Mouse (Mus musculus): ENCODE measurements around the gene Slc16a6. TPM values are rescaled to one million over a fixed set of nuclear protein-coding genes. Genes with fewer than 3 reads are reported as not detected.

Gene Slc16a6
- total and polyA plus RNA-seq, 3 experiments, result 1.8 to 8.2 (median 4.9) TPM

DNA sequence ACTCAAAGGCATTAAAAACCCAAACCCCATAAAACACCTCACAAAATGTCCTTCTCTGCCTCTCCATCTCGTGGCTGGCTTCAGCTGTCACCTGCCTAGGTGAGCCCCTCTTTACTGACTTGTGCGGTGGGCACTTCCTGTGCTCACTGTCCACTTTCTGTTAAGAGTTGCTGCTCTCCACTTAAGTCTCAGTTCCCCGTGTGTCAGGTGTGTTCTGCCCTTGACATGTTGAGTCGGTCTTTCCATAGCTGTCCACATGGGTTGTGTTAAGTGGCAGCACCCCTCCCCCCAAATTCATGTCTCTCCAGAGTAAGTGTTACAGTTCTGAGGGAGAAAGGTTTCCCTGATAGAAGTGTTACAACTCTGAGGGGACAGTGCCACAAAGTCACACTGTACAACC is 18.4 kb upstream of the Slc16a6 start:
- TF ChIP-seq EP300 (IDR thresholded peaks at IDR 0.05; ENCODE audit: insufficient read depth, low read depth, low read length), result no peak
- no peak for TF ChIP-seq CTCF (IDR thresholded peaks at IDR 0.05)
- no peak for TF ChIP-seq POLR2A (IDR thresholded peaks at IDR 0.05; ENCODE audit: insufficient read depth, low read depth, low read length)
- Histone ChIP-seq H3K27me3 (ENCODE audit: control insufficient read depth, insufficient read depth, low read length) (no peaks in the 10 kb centered on the region), H3K79me2 (replicated peaks; ENCODE audit: control insufficient read depth, insufficient read depth, low read length) (no peaks in the 10 kb centered on the region), H3K9ac (ENCODE audit: low read depth, low read length) (no peak overlapping the region), H3K4me3 (no peak overlapping the region), H3K27ac (no peak overlapping the region), H3K4me1 (ENCODE audit: control insufficient read depth, insufficient read depth, low read length) (peaks cover 1% of the 10 kb centered on the region; the same call in 1 of the 2 replicates), H3K36me3 (ENCODE audit: control insufficient read depth, insufficient read depth, low read length) (no peaks in the 10 kb centered on the region)
- 85% methylated on average over 4 of the region's 4 CpGs for WGBS
- no peak for DNase-seq
- intact Hi-C loops (cut with DNase I), result loop anchor here (5.0 kb wide), 1 partner anchor 45 kb away; no protein-coding TSS in a partner anchor

DNA sequence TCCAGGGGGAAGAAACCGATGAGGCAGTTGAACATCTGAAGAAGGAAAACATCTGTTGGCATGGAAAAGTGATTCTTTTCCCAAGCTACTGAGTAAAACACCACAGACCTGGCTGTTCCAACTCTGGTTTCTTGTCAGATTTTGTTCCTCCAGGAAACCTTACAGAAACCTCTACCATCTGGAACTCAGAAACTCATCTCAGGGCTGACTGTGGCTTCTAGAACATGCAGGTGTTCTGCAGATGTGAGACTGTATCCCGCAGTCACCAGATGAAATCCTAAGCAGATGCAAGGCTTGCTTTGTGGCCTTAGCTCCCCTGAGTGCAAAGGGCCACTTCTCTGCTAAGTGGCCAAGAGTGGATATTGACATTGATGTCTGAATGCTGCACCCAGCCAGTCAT is 16.4 kb upstream of the Slc16a6 start:
- TF ChIP-seq CTCF (IDR thresholded peaks at IDR 0.05) (no peak), EP300 (IDR thresholded peaks at IDR 0.05; ENCODE audit: insufficient read depth, low read depth, low read length) (no peak), POLR2A (IDR thresholded peaks at IDR 0.05; ENCODE audit: insufficient read depth, low read depth, low read length) (no peak)
- Histone ChIP-seq H3K4me3 (no peak overlapping the region), H3K27me3 (ENCODE audit: control insufficient read depth, insufficient read depth, low read length) (no peaks in the 10 kb centered on the region), H3K9ac (ENCODE audit: low read depth, low read length) (no peak overlapping the region), H3K36me3 (ENCODE audit: control insufficient read depth, insufficient read depth, low read length) (no peaks in the 10 kb centered on the region), H3K4me1 (ENCODE audit: control insufficient read depth, insufficient read depth, low read length) (no peaks in the 10 kb centered on the region; the same call in 1 of the 2 replicates), H3K79me2 (replicated peaks; ENCODE audit: control insufficient read depth, insufficient read depth, low read length) (no peaks in the 10 kb centered on the region), H3K27ac (no peak overlapping the region)
- no peak for DNase-seq
- intact Hi-C loops (cut with DNase I), result loop anchor here (5.0 kb wide), 1 partner anchor 42 kb away; no protein-coding TSS in a partner anchor
- 74% methylated on average over 2 of the region's 2 CpGs for WGBS

DNA sequence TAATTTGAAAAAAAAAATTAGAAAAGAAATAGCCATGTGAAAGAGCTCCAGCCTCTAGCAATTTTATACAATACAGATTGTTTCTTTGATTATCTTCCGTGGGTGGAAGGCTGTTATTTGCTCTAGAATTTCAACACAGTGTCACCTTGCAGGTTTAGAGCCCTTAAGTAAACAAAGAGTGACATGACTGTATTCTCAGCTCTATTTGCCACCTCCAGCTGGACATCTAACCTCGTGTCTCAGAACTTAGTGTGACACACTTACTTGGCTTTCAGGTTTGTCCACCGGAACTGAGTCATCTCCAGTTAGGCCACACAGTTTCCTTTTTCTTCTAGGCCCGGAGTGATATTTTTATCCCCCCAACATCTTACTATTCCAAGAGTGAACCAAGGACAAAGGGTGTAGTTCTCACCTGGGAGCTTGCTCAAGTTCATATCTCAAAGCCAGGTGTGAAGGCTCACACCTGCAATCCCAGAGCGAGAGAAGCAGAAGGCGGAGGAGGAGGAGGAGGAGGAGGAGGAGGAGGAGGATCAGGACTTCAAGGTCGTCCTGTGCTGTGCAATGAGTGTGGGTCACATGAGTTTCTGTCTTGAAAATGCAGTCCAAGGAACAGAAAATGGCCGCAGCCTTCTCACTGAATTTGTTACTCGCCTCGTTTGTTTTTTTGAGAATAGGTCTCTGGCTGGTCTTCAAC is 14.7 kb upstream of the Slc16a6 start:
- H3K27ac ChIP-seq, result no peak overlapping the region
- H3K4me3 ChIP-seq, result no peak overlapping the region
- H3K36me3 ChIP-seq (ENCODE audit: control insufficient read depth, insufficient read depth, low read length), result no peaks in the 10 kb centered on the region
- intact Hi-C loops (cut with DNase I), result no loop called here
- WGBS, result 75% methylated on average over 10 of the region's 10 CpGs
- H3K9ac ChIP-seq (ENCODE audit: low read depth, low read length), result no peak overlapping the region
- H3K4me1 ChIP-seq (ENCODE audit: control insufficient read depth, insufficient read depth, low read length), result no peaks in the 10 kb centered on the region
- no peaks in the 10 kb centered on the region for H3K27me3 ChIP-seq (ENCODE audit: control insufficient read depth, insufficient read depth, low read length)
- no peak for DNase-seq
- no peaks in the 10 kb centered on the region for H3K79me2 ChIP-seq (replicated peaks; ENCODE audit: control insufficient read depth, insufficient read depth, low read length)
- TF ChIP-seq POLR2A (IDR thresholded peaks at IDR 0.05; ENCODE audit: insufficient read depth, low read depth, low read length) (no peak), EP300 (IDR thresholded peaks at IDR 0.05; ENCODE audit: insufficient read depth, low read depth, low read length) (no peak), CTCF (IDR thresholded peaks at IDR 0.05) (no peak)

DNA sequence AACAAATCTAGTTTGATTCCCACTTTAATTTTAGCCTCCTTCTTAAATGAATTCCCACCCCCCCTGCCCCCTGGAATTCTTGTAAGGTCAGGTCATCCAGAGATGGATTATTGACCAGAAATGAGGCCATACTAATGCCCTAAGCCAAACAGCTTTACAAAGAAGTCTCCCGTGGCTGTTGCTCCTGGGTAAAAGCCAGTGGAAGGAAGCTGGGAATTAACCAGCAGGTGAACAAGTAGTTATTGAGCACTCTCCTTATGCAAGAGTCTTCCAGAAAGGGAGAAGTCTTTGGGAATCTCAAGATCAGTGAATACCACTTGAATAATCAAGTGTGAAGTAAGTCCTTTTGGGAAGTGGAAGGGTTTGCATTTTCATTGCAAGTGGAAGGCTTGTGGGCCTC is 13.7 kb upstream of the Slc16a6 start:
- H3K36me3 ChIP-seq (ENCODE audit: control insufficient read depth, insufficient read depth, low read length), result no peaks in the 10 kb centered on the region
- TF ChIP-seq POLR2A (IDR thresholded peaks at IDR 0.05; ENCODE audit: insufficient read depth, low read depth, low read length) (no peak), CTCF (IDR thresholded peaks at IDR 0.05) (no peak), EP300 (IDR thresholded peaks at IDR 0.05; ENCODE audit: insufficient read depth, low read depth, low read length) (no peak)
- H3K9ac ChIP-seq (ENCODE audit: low read depth, low read length), result no peak overlapping the region
- no peaks in the 10 kb centered on the region for H3K27me3 ChIP-seq (ENCODE audit: control insufficient read depth, insufficient read depth, low read length)
- H3K4me3 ChIP-seq, result no peak overlapping the region
- intact Hi-C loops (cut with DNase I), result no loop called here
- no peak for DNase-seq
- no peaks in the 10 kb centered on the region for H3K4me1 ChIP-seq (ENCODE audit: control insufficient read depth, insufficient read depth, low read length)
- 57% methylated on average over 1 of the region's 1 CpGs for WGBS
- H3K79me2 ChIP-seq (replicated peaks; ENCODE audit: control insufficient read depth, insufficient read depth, low read length), result no peaks in the 10 kb centered on the region
- H3K27ac ChIP-seq, result no peak overlapping the region

DNA sequence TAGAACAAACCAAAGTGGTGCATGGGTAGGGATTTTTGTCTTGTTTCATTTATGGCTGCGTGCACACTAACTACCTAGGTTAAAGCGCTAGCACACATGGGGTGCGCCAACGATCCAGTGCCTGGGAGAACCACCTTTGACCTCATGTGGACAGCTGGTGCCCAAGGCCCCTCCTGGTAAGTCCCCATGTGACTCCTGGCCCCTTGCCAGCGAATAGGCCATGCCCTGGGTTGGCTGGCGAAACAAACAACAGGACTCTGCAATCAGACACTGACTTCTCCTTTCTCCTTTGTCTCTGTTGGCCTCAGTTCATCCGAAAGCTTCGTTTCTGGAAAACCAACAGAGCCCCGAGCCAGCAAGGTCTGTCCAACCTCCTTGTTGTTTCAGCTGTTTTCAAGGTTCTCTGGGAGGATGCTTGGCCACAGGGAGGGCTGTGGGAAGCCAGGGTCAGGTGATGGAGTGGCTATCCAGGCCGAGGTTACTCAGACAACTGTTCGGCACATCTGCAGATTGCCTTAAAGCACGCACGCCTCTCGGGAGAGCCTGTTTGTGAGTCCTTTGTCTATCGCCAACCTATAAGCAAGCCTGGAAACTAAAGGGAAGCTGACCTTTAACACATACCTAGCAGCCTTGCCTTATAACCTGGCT is 12.1 kb upstream of the Slc16a6 start:
- intact Hi-C loops (cut with DNase I), result no loop called here
- 77% methylated on average over 15 of the region's 15 CpGs for WGBS
- no peaks in the 10 kb centered on the region for H3K27me3 ChIP-seq (ENCODE audit: control insufficient read depth, insufficient read depth, low read length)
- TF ChIP-seq CTCF (IDR thresholded peaks at IDR 0.05) (no peak), POLR2A (IDR thresholded peaks at IDR 0.05; ENCODE audit: insufficient read depth, low read depth, low read length) (no peak), EP300 (IDR thresholded peaks at IDR 0.05; ENCODE audit: insufficient read depth, low read depth, low read length) (no peak)
- H3K36me3 ChIP-seq (ENCODE audit: control insufficient read depth, insufficient read depth, low read length), result no peaks in the 10 kb centered on the region
- H3K9ac ChIP-seq (ENCODE audit: low read depth, low read length), result no peak overlapping the region
- no peak overlapping the region for H3K4me3 ChIP-seq
- H3K79me2 ChIP-seq (replicated peaks; ENCODE audit: control insufficient read depth, insufficient read depth, low read length), result no peaks in the 10 kb centered on the region
- no peak overlapping the region for H3K27ac ChIP-seq
- DNase-seq, result peak in 1 of 2 experiments; percentile 14
- H3K4me1 ChIP-seq (ENCODE audit: control insufficient read depth, insufficient read depth, low read length), result no peaks in the 10 kb centered on the region

DNA sequence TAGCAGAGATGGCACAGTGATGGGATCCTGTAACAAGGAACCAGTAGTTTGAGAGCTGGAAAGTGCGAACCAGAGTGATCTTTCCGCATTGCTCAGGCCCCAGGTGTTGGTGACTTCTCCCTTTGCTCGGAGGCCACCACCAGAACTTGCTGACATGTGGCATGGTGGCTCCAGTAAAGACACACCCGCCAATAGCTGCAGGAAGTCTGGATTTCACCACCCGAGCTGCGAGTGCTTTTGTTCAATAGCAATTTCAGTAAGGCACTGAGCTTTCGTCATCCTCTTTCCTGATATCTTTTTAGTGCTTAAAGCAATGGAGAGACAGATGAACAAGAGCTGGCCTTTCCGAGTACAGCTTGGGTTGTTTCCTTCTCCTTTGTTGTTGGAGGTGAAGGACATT is 7.0 kb upstream of the Slc16a6 start:
- Histone ChIP-seq H3K9ac (ENCODE audit: low read depth, low read length) (no peak overlapping the region), H3K27me3 (ENCODE audit: control insufficient read depth, insufficient read depth, low read length) (no peaks in the 10 kb centered on the region), H3K27ac (no peak overlapping the region), H3K4me3 (no peak overlapping the region), H3K36me3 (ENCODE audit: control insufficient read depth, insufficient read depth, low read length) (no peaks in the 10 kb centered on the region), H3K79me2 (replicated peaks; ENCODE audit: control insufficient read depth, insufficient read depth, low read length) (no peaks in the 10 kb centered on the region), H3K4me1 (ENCODE audit: control insufficient read depth, insufficient read depth, low read length) (no peaks in the 10 kb centered on the region)
- intact Hi-C loops (cut with DNase I), result no loop called here
- WGBS, result 70% methylated on average over 8 of the region's 8 CpGs
- DNase-seq, result no peak
- TF ChIP-seq POLR2A (IDR thresholded peaks at IDR 0.05; ENCODE audit: insufficient read depth, low read depth, low read length) (no peak), EP300 (IDR thresholded peaks at IDR 0.05; ENCODE audit: insufficient read depth, low read depth, low read length) (no peak), CTCF (IDR thresholded peaks at IDR 0.05) (no peak)
